Mouse (Mus musculus): Measurements from ENCODE around the gene Vmn2r66.

Vmn2r66 gene

DNA sequence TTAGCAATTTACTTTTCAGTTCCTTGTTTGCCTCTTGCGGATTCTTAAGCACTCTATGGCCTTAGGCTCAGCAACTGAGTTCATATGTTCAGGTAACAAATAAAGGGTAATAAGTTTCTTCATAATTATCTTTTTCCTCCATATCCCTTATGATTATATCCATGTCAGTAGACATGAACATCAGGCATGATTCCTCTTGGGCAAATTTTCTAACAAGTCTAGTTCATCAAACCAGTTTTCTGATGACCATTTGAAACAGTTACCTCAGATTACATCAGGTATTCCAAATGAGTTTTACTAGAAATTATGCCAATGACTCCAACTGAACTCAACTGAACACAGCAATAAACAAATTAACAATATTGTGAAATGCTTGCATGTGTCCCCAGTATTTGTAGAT is at the start of gene Vmn2r66:
Gene Vmn2r66, minus strand, starts transcription at position 101 of the 400 bp plus-strand sequence.
- in situ Hi-C loops (cut with MseI, MboI): no loop called here

DNA sequence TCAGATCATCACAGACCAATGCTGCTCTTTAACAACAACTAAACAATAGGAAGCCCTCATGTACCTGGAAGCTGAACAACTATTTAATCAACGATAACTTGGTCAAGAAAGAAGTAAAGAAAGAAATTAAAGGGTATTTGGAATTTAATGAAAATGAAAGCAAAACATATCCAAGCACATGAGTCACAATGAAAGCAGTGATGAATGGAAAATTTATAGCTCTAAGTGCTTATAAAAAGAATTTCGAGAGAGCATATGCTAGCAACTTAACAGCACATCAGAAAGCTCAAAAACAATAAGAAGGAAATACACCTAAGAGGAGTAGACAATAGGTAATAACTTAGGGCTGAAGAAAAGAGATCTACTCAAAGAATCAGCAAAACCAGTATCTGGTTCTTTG is 15.4 kb downstream of the Vmn2r66 start:
- in situ Hi-C loops (cut with MseI, MboI): no loop called here

DNA sequence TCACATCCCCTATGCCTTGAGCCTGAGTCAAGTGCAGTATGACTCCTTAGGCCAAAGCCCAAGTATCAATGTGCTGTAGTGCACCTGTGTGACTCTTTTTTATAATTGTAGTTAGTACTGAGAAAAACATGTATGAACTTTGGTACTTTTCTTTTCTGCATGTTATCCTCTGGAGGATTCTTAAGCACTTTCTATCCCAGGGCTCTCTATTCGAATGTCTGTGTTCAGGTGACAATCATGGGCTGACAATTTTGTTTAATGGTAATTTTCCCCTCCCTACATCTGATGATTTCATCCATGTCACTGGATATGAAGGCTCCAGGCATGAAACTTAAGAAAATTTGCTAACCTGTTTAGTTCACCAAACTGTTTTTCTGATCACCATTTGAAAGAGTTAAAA is 48.1 kb downstream of the Vmn2r66 start, which contains the start of gene Vmn2r65:
Gene Vmn2r65, minus strand, starts transcription at position 101 of the 400 bp plus-strand sequence.
- in situ Hi-C loops (cut with MseI, MboI): no loop called here

All from mouse trophoblast stem cell (cell line).